Mouse (Mus musculus) cortical plate, adult 2 months (tissue): ENCODE measurements around the gene Gadd45gip1.

ENCODE experiments used
- CTCF ChIP-seq: fragments of 200-500 bp; IDR thresholded peaks from 2 replicates; pipeline ENCODE4 v1.5.1; 2011; ENCODE audit warnings: mild to moderate bottlenecking, control low read depth, low read length; ENCODE audit not compliant: insufficient read depth; ENCODE audit errors: extremely low read depth
- POLR2A ChIP-seq: fragments of 200-500 bp; IDR thresholded peaks from 2 replicates; pipeline ENCODE4 v1.6.1; 2011; ENCODE audit warnings: mild to moderate bottlenecking, low read length, control low read depth; ENCODE audit not compliant: insufficient read depth; ENCODE audit errors: extremely low read depth

GRCm38 (mm10) chr8:84784681-84785505 lies 46.4 kb upstream of the Gadd45gip1 start:
- no peak for TF ChIP-seq CTCF
- TF ChIP-seq POLR2A = no peak
